Mouse (Mus musculus): ENCODE data around the gene Rpl7l1.
A peak's percentile ranks its signal among the peaks of the same experiment; 100 is the strongest.

Gene Rpl7l1

GRCm38 (mm10) chr17:46728904-46729318 is 53.6 kb downstream of the Rpl7l1 start, which contains the start of gene Gnmt:
Gnmt (minus strand) TSS chr17:46729168.
- DNase-seq = peak; percentile 85

DNA sequence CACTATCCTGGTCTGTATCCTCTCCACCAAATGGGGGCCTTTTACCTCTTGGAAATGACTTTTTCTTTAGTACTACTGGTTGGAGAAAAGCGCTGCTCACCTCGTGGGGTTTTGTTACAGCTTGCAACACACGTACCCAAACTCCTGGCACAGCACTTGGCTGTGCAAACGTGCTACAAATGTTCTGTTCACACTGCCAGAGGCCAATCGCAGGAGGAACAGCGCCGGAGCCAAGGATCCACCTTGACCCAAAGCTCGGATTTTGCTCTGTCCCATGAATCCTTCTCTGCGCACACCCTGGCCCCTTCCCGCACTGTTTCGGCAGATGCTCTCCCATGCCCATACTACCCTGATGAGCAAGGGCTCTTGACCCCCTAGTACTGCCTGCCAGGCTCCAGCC is 54.0 kb downstream of the Rpl7l1 start:
- DNase-seq = no peak

DNA sequence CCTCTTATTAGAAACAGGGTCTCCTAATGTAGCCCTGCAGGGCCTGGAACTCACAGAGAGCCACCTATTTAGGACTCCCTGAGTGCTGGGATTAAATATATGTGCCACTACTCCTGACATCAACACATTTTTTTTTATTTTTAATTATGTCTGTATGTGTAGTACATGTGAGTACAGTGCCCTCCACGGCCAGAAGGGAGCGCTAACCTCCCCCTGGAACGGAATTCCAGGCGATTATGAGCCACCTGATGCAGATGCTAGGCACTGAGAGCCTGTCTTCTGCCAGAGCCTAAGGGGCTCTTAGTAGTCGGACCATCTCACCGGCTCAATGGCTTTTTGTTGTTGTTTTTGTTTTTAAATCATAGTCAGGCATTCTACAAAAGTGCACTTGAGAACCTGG is 54.5 kb downstream of the Rpl7l1 start:
- no peak for DNase-seq

DNA sequence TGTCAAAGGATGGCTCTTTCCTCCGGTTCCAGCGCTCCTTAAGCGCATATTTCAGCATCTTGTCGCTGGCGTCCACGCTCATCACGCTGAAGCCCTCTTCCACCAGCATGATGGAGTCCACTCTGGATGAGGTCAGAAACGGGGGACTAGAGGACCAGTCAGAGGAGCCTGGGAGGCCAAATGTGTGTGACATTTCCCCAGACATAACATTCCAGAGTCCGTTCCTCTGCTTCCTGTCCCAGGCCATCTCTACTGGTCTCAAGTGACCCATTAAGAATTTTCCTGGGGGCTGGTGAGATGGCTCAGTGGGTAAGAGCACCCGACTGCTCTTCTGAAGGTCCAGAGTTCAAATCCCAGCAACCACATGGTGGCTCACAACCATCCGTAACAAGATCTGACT is 55.2 kb downstream of the Rpl7l1 start:
- DNase-seq = no peak

GRCm38 (mm10) chr17:46725731-46726645 is 56.5 kb downstream of the Rpl7l1 start:
- peak; percentile 78 for DNase-seq

DNA sequence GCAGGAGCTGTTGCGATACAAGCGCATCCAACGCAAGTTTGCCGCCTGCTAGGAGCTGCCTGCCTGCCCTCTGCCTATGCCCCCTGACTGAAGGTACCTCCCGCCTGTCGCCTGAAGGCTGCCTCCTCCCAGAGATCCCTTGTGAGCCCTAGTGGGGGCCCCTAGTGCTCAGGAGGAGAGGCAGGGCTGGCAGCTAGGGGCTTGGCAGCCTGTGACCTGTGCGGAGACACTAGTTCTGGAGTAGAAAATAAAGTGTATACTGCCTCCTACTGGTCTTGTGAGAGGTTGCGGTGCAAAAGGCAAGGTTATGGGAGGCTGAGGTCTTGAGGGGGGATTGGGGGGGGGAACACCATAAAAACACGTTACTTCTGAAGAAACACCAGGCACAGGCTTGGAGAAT is 57.2 kb downstream of the Rpl7l1 start:
- no peak for DNase-seq

DNA sequence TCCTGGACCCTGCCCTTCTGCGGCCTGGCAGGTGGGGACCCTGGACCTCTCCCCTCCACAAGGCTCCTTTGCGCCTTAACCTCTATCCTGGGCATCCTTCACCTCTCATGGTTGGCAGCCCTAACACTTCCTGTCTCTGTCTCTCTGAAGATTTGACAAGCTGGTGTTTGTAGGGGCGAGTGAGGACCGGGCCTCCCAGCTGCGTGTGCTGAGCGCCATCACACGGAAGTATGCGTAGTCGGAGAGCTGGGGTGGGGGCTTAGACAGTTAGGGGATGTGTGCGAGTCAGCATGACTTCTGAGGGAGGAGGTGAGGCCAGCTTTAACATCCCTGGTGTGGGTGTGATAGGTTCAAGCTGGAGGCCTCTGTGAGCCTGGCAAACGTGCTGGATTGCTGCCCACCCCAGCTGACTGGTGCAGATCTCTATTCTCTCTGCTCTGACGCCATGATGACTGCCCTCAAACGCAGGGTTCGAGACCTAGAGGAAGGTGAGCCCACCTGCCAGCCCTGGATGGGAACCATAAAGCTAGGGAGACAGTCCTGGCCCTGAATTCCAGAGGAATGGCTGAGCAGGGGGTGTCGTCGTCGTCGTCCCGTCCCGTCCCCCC is 57.9 kb downstream of the Rpl7l1 start:
- no peak for DNase-seq

Measured in cerebellum, adult 11 months (tissue).